11 mouse cellular contexts compared by ENCODE assay signal in genomic region chr12:105322160-105322559, GRCm38 (mm10). TPM values are rescaled to one million over a fixed set of nuclear protein-coding genes. Genes with fewer than 3 reads are reported as not detected.
A peak's percentile ranks its signal among the peaks of the same experiment; 100 is the strongest.
DNase-seq lines count a peak whose midpoint lies in the region; ATAC-seq and TF ChIP-seq lines count a peak whose summit lies in the region.
"Had no signal": no experiment of that assay in that cellular context is flagged by ENCODE, and none has a peak within 500 bp of the region (broad histone marks: within the 10 kb centered on the region; RNA-seq: fewer than 3 reads in every experiment).

No protein-coding gene starts in this region.

- H3K4me2 ChIP-seq in intestine, embryonic 14.5 days (ENCODE audit: low read length): no peak overlapping the region
- H3K4me2 ChIP-seq in intestine, postnatal 0 days (replicated peaks; ENCODE audit: low read depth): no peak overlapping the region
- H3K4me2 ChIP-seq in intestine, embryonic 16.5 days (ENCODE audit: low read depth, low read length): no peak overlapping the region
- H3K4me2 ChIP-seq: neural tube, embryonic 12.5 days had no signal

- H3K9me3 ChIP-seq in intestine, embryonic 14.5 days (ENCODE audit: control insufficient read depth, low read length): no peaks in the 10 kb centered on the region
- H3K9me3 ChIP-seq in intestine, postnatal 0 days (ENCODE audit: control insufficient read depth): no peaks in the 10 kb centered on the region
- H3K9me3 ChIP-seq in intestine, embryonic 16.5 days (ENCODE audit: control insufficient read depth, low read length): no peaks in the 10 kb centered on the region
- H3K9me3 ChIP-seq: neural tube, embryonic 12.5 days had no signal

- H3K9ac ChIP-seq in intestine, embryonic 14.5 days (ENCODE audit: low read length): no peak overlapping the region
- no peak overlapping the region for H3K9ac ChIP-seq in intestine, postnatal 0 days (ENCODE audit: low read depth, low read length)
- H3K9ac ChIP-seq in intestine, embryonic 16.5 days (ENCODE audit: low read depth, low read length): no peak overlapping the region
- H3K9ac ChIP-seq: neural tube, embryonic 12.5 days had no signal

- no peak for TF ChIP-seq POLR2A in cerebellum, adult 2 months (IDR thresholded peaks at IDR 0.05; ENCODE audit: borderline replicate concordance, insufficient read depth, low read length)

- TF ChIP-seq CTCF in intestine, postnatal 0 days (IDR thresholded peaks at IDR 0.05; ENCODE audit: low read depth): no peak
- no peak for TF ChIP-seq CTCF in cerebellum, adult 2 months (IDR thresholded peaks at IDR 0.05; ENCODE audit: borderline replicate concordance, insufficient read depth, low read depth, low read length)

- no peak overlapping the region for H3K4me3 ChIP-seq in intestine, embryonic 14.5 days (ENCODE audit: low read depth, low read length)
- no peak overlapping the region for H3K4me3 ChIP-seq in intestine, postnatal 0 days (ENCODE audit: low read depth, low read length)
- H3K4me3 ChIP-seq in intestine, embryonic 16.5 days (ENCODE audit: low read length): no peak overlapping the region
- no peak overlapping the region for H3K4me3 ChIP-seq in cerebellum, adult 2 months (replicated peaks; ENCODE audit: insufficient read depth, low read depth, low read length)
- H3K4me3 ChIP-seq: neural tube, embryonic 12.5 days had no signal

- DNase-seq in intestine, embryonic 14.5 days (ENCODE audit: low spot score): peak; percentile 81
- DNase-seq in WW6 (ENCODE audit: low read depth, low spot score): peak; percentile 65
- peak; percentile 82 for DNase-seq in mesoderm, embryonic 11.5 days (ENCODE audit: low read depth, low spot score)
- no peak for DNase-seq in right cerebral cortex, adult 2 months (ENCODE audit: low spot score in 2 of 2)
- no peak for DNase-seq in cerebellum, adult 2 months
- no peak for DNase-seq in thymus, postnatal 14 days

- no peaks in the 10 kb centered on the region for H3K36me3 ChIP-seq in intestine, embryonic 14.5 days (ENCODE audit: control insufficient read depth, insufficient read depth, low read length)
- no peaks in the 10 kb centered on the region for H3K36me3 ChIP-seq in intestine, postnatal 0 days (ENCODE audit: control insufficient read depth, insufficient read depth)
- no peaks in the 10 kb centered on the region for H3K36me3 ChIP-seq in intestine, embryonic 16.5 days (ENCODE audit: control insufficient read depth, insufficient read depth, low read length)
- H3K36me3 ChIP-seq: neural tube, embryonic 12.5 days had no signal

- H3K27me3 ChIP-seq in intestine, embryonic 14.5 days (replicated peaks; ENCODE audit: control insufficient read depth, insufficient read depth, low read length): no peaks in the 10 kb centered on the region
- 0 out of 2 replicates have a peak, but pooled peaks cover 3% of the 10 kb centered on the region for H3K27me3 ChIP-seq in intestine, postnatal 0 days (replicated peaks; ENCODE audit: control insufficient read depth, insufficient read depth, low read length)
- H3K27me3 ChIP-seq in intestine, embryonic 16.5 days (replicated peaks; ENCODE audit: control insufficient read depth, insufficient read depth, low read length): no peaks in the 10 kb centered on the region
- no peaks in the 10 kb centered on the region for H3K27me3 ChIP-seq in cerebellum, adult 2 months (ENCODE audit: control insufficient read depth, insufficient read depth, low read length)
- H3K27me3 ChIP-seq: neural tube, embryonic 12.5 days had no signal

- H3K4me1 ChIP-seq in intestine, embryonic 14.5 days (replicated peaks; ENCODE audit: control insufficient read depth, insufficient read depth, low read length): no peaks in the 10 kb centered on the region
- no peaks in the 10 kb centered on the region for H3K4me1 ChIP-seq in intestine, postnatal 0 days (replicated peaks; ENCODE audit: control insufficient read depth, insufficient read depth, low read length)
- H3K4me1 ChIP-seq in intestine, embryonic 16.5 days (ENCODE audit: control insufficient read depth, insufficient read depth, low read length): no peaks in the 10 kb centered on the region
- H3K4me1 ChIP-seq in cerebellum, adult 2 months (ENCODE audit: control insufficient read depth, insufficient read depth, low read length): peaks cover 1% of the 10 kb centered on the region
- H3K4me1 ChIP-seq: neural tube, embryonic 12.5 days had no signal

- no peak overlapping the region for H3K27ac ChIP-seq in intestine, embryonic 14.5 days (ENCODE audit: low read depth)
- H3K27ac ChIP-seq in intestine, postnatal 0 days (ENCODE audit: low read depth, low read length): no peak overlapping the region
- no peak overlapping the region for H3K27ac ChIP-seq in intestine, embryonic 16.5 days (ENCODE audit: low read length)
- no peak overlapping the region for H3K27ac ChIP-seq in cerebellum, adult 2 months (ENCODE audit: insufficient read depth, low read length)
- H3K27ac ChIP-seq: neural tube, embryonic 12.5 days had no signal

- no peak for ATAC-seq in intestine, embryonic 14.5 days (replicated peaks; ENCODE audit: low FRiP score, low TSS enrichment, low read depth)
- ATAC-seq in intestine, postnatal 0 days: no peak
- ATAC-seq in intestine, embryonic 16.5 days: peak; percentile 28; the same call in 1 of the 2 replicates
- ATAC-seq: activated CD4-positive, CD25-positive, alpha-beta regulatory T cell, adult 4 months had no signal

- 16% methylated on average over 6 of the region's 6 CpGs for WGBS in intestine, embryonic 14.5 days
- WGBS in intestine, postnatal 0 days: 15% methylated on average over 6 of the region's 6 CpGs
- 17% methylated on average over 6 of the region's 6 CpGs for WGBS in intestine, embryonic 16.5 days
- WGBS in cerebellum, adult 2 months: 43% methylated on average over 6 of the region's 6 CpGs

RNA-seq across cellular contexts. Expression of gene Tunar, which starts 11.5 kb away (rescaled TPM):
- polyA plus RNA-seq in intestine, embryonic 14.5 days (2014; fragmentation: Nextera tagmentation; extraction: Ambion mirVana): 0.18 and 0.26 TPM in 2 replicates
- polyA plus RNA-seq in intestine, postnatal 0 days (2015; fragmentation: Nextera tagmentation; extraction: Ambion mirVana): 0.10 and 0.14 TPM in 2 replicates
- polyA plus RNA-seq in intestine, embryonic 16.5 days (2015; fragmentation: Nextera tagmentation; extraction: Ambion mirVana): 0.10 and 0.15 TPM in 2 replicates
- polyA plus RNA-seq in cerebellum, adult 2 months (2012; rRNA removed): 29.6 and 32.4 TPM in 2 replicates
- polyA plus RNA-seq: activated CD4-positive, CD25-positive, alpha-beta regulatory T cell, adult 4 months; gonadal fat pad, adult 2 months had no signal

Comparison
In these comparisons a context has a peak if more than half of its experiments do, and no peak if none do; other contexts are left out.
1. DNase-seq: peak in intestine, embryonic 14.5 days (single experiment), WW6 (single experiment) and mesoderm, embryonic 11.5 days (single experiment); none in right cerebral cortex, adult 2 months (0 of 2), cerebellum, adult 2 months (0 of 2) and thymus, postnatal 14 days (single experiment).
2. RNA of gene Tunar, which starts 11.5 kb away (polyA plus RNA-seq): 29.6 to 32.4 TPM in cerebellum, adult 2 months; 0.18 to 0.26 TPM in intestine, embryonic 14.5 days, 0.10 to 0.15 TPM in intestine, embryonic 16.5 days and 0.10 to 0.14 TPM in intestine, postnatal 0 days; every median in the first group is over 10 times any median in the second.